Mouse (Mus musculus) liver, embryonic 15.5 days (tissue): ENCODE measurements at regions not wholly inside any gene's neighbourhood (a gene's known extent, or its start where the extent isn't known, plus 50 kb on each side); places are given as distances from the start of the nearest gene placed in this dataset.

Experiments used
- ATAC-seq: fragments of 200-750 bp; cut with Nextera tagmentation; 2 replicates; pipeline ENCODE4 v1.8.0; 2017; ENCODE audit warnings: moderate number of reproducible peaks, mild to moderate bottlenecking, moderate library complexity; ENCODE audit not compliant: insufficient read depth
- H3K27ac ChIP-seq: fragments of 300-500 bp; sonication (generic); replicated peaks from 2 replicates; pipeline ENCODE4 v1.5.1; 2015; ENCODE audit warnings: mild to moderate bottlenecking, inconsistent platforms
- H3K27me3 ChIP-seq: fragments of 300-500 bp; sonication (generic); 2 replicates; pipeline ENCODE4 v1.6.1; 2015; ENCODE audit warnings: mild to moderate bottlenecking, inconsistent platforms
- H3K36me3 ChIP-seq: fragments of 300-500 bp; sonication (generic); replicated peaks from 2 replicates; pipeline ENCODE4 v1.6.1; 2015; ENCODE audit warnings: moderate library complexity, mild to moderate bottlenecking, inconsistent platforms
- H3K4me1 ChIP-seq: fragments of 300-500 bp; sonication (generic); replicated peaks from 2 replicates; pipeline ENCODE4 v1.6.1; 2015; ENCODE audit warnings: inconsistent platforms
- H3K4me2 ChIP-seq: fragments of 300-500 bp; sonication (generic); 2 replicates; pipeline ENCODE4 v1.6.1; 2015; ENCODE audit warnings: moderate library complexity, mild to moderate bottlenecking, inconsistent platforms
- H3K4me3 ChIP-seq: fragments of 300-500 bp; sonication (generic); replicated peaks from 2 replicates; pipeline ENCODE4 v1.5.1; 2015; ENCODE audit warnings: mild to moderate bottlenecking, inconsistent platforms
- H3K9ac ChIP-seq: fragments of 300-500 bp; sonication (generic); 2 replicates; pipeline ENCODE4 v1.6.1; 2015; ENCODE audit warnings: moderate library complexity, mild to moderate bottlenecking, inconsistent platforms
- H3K9me3 ChIP-seq: fragments of 300-500 bp; sonication (generic); replicated peaks from 2 replicates; pipeline ENCODE4 v1.6.1; 2016; ENCODE audit warnings: inconsistent platforms
- WGBS: fragments of 180-500 bp; shearing (Covaris S2); methylation state at CpG from one replicate; pipeline ENCODE4 v1.1.7; 2015; ENCODE audit warnings: mixed read lengths; ENCODE audit not compliant: insufficient replicate concordance; 5-methylcytosine and 5-hydroxymethylcytosine counted together

GRCm38 (mm10) chr13:69392917-69393827, 140.4 kb upstream of the Nsun2 start:
- no peak for ATAC-seq
- Histone ChIP-seq H3K9me3 (no peaks in the 10 kb centered on the region), H3K36me3 (no peaks in the 10 kb centered on the region), H3K4me1 (no peaks in the 10 kb centered on the region), H3K4me3 (no peak overlapping the region), H3K27ac (no peak overlapping the region), H3K9ac (no peak overlapping the region), H3K27me3 (no peaks in the 10 kb centered on the region), H3K4me2 (no peak overlapping the region)
- WGBS, result 68% methylated on average over 11 of the region's 11 CpGs

- WGBS, result 44% methylated on average over 4 of the region's 4 CpGs
- peak; percentile 54 for ATAC-seq
These were observed 139.0 kb upstream of the Nsun2 start for GRCm38 (mm10) chr13:69394544-69394943.

GRCm38 (mm10) chr13:69410359-69410758, 123.2 kb upstream of the Nsun2 start:
- no peaks in the 10 kb centered on the region for H3K4me1 ChIP-seq
- H3K9ac ChIP-seq, result no peak overlapping the region
- WGBS, result 39% methylated on average over 1 of the region's 1 CpGs
- no peak overlapping the region for H3K27ac ChIP-seq
- no peaks in the 10 kb centered on the region for H3K9me3 ChIP-seq
- no peak overlapping the region for H3K4me2 ChIP-seq
- H3K36me3 ChIP-seq, result no peaks in the 10 kb centered on the region
- no peaks in the 10 kb centered on the region for H3K27me3 ChIP-seq
- H3K4me3 ChIP-seq, result no peak overlapping the region
- ATAC-seq, result no peak

More at GRCm38 (mm10) chr13:69394544-69394943, 139.0 kb upstream of the Nsun2 start:
- Histone ChIP-seq H3K36me3 (no peaks in the 10 kb centered on the region), H3K4me1 (no peaks in the 10 kb centered on the region), H3K27ac (no peak overlapping the region), H3K4me3 (no peak overlapping the region), H3K9ac (no peak overlapping the region), H3K9me3 (no peaks in the 10 kb centered on the region), H3K27me3 (no peaks in the 10 kb centered on the region), H3K4me2 (no peak overlapping the region)

- Histone ChIP-seq H3K27me3 (no peaks in the 10 kb centered on the region), H3K9ac (no peak overlapping the region), H3K36me3 (no peaks in the 10 kb centered on the region), H3K27ac (no peak overlapping the region), H3K4me2 (no peak overlapping the region), H3K4me3 (no peak overlapping the region), H3K9me3 (no peaks in the 10 kb centered on the region), H3K4me1 (no peaks in the 10 kb centered on the region)
- no peak for ATAC-seq
- WGBS, result 66% methylated on average over 7 of the region's 7 CpGs
These were observed 118.7 kb upstream of the Nsun2 start for GRCm38 (mm10) chr13:69414813-69415212.

GRCm38 (mm10) chr13:69416726-69417125, 116.8 kb upstream of the Nsun2 start:
- no peak for ATAC-seq
- H3K4me2 ChIP-seq, result no peak overlapping the region
- no peaks in the 10 kb centered on the region for H3K4me1 ChIP-seq
- H3K27ac ChIP-seq, result no peak overlapping the region
- no peaks in the 10 kb centered on the region for H3K27me3 ChIP-seq
- H3K9me3 ChIP-seq, result no peaks in the 10 kb centered on the region
- no peaks in the 10 kb centered on the region for H3K36me3 ChIP-seq
- no peak overlapping the region for H3K9ac ChIP-seq
- no peak overlapping the region for H3K4me3 ChIP-seq
- 67% methylated on average over 2 of the region's 2 CpGs for WGBS

GRCm38 (mm10) chr13:69417855-69418478, 115.6 kb upstream of the Nsun2 start:
- no peak overlapping the region for H3K4me2 ChIP-seq

GRCm38 (mm10) chr13:69420166-69420565, 113.4 kb upstream of the Nsun2 start:
- Histone ChIP-seq H3K4me2 (no peak overlapping the region), H3K4me1 (no peaks in the 10 kb centered on the region), H3K27me3 (no peaks in the 10 kb centered on the region), H3K4me3 (no peak overlapping the region), H3K36me3 (no peaks in the 10 kb centered on the region), H3K9me3 (no peaks in the 10 kb centered on the region), H3K9ac (no peak overlapping the region), H3K27ac (no peak overlapping the region)
- WGBS, result 67% methylated on average over 8 of the region's 8 CpGs
- no peak for ATAC-seq

More at GRCm38 (mm10) chr13:69417855-69418478, 115.6 kb upstream of the Nsun2 start:
- no peaks in the 10 kb centered on the region for H3K9me3 ChIP-seq
- no peaks in the 10 kb centered on the region for H3K4me1 ChIP-seq
- H3K4me3 ChIP-seq, result no peak overlapping the region
- no peaks in the 10 kb centered on the region for H3K36me3 ChIP-seq
- H3K27me3 ChIP-seq, result no peaks in the 10 kb centered on the region
- no peak overlapping the region for H3K9ac ChIP-seq
- WGBS, result 64% methylated on average over 14 of the region's 14 CpGs
- H3K27ac ChIP-seq, result no peak overlapping the region
- ATAC-seq, result no peak

GRCm38 (mm10) chr13:69421966-69422365, 111.6 kb upstream of the Nsun2 start:
- Histone ChIP-seq H3K27ac (no peak overlapping the region), H3K27me3 (no peaks in the 10 kb centered on the region), H3K9me3 (no peaks in the 10 kb centered on the region), H3K4me2 (no peak overlapping the region), H3K4me3 (no peak overlapping the region), H3K36me3 (no peaks in the 10 kb centered on the region), H3K9ac (no peak overlapping the region), H3K4me1 (no peaks in the 10 kb centered on the region)
- ATAC-seq, result no peak

- Histone ChIP-seq H3K36me3 (no peaks in the 10 kb centered on the region), H3K27ac (no peak overlapping the region)
- ATAC-seq, result no peak
These were observed 107.4 kb upstream of the Nsun2 start for GRCm38 (mm10) chr13:69426117-69426516.

GRCm38 (mm10) chr13:69429596-69429995, 104.0 kb upstream of the Nsun2 start:
- no peaks in the 10 kb centered on the region for H3K4me1 ChIP-seq
- H3K9ac ChIP-seq, result no peak overlapping the region
- H3K9me3 ChIP-seq, result no peaks in the 10 kb centered on the region
- 50% methylated on average over 5 of the region's 5 CpGs for WGBS
- H3K27ac ChIP-seq, result no peak overlapping the region
- ATAC-seq, result no peak
- H3K27me3 ChIP-seq, result no peaks in the 10 kb centered on the region
- no peak overlapping the region for H3K4me2 ChIP-seq
- no peaks in the 10 kb centered on the region for H3K36me3 ChIP-seq
- H3K4me3 ChIP-seq, result no peak overlapping the region

More at GRCm38 (mm10) chr13:69426117-69426516, 107.4 kb upstream of the Nsun2 start:
- 54% methylated on average over 6 of the region's 6 CpGs for WGBS
- no peaks in the 10 kb centered on the region for H3K4me1 ChIP-seq
- no peak overlapping the region for H3K4me2 ChIP-seq
- no peaks in the 10 kb centered on the region for H3K9me3 ChIP-seq
- H3K9ac ChIP-seq, result no peak overlapping the region
- H3K4me3 ChIP-seq, result no peak overlapping the region
- H3K27me3 ChIP-seq, result no peaks in the 10 kb centered on the region

- Histone ChIP-seq H3K27me3 (no peaks in the 10 kb centered on the region), H3K36me3 (no peaks in the 10 kb centered on the region), H3K9me3 (no peaks in the 10 kb centered on the region), H3K9ac (no peak overlapping the region), H3K27ac (no peak overlapping the region), H3K4me1 (no peaks in the 10 kb centered on the region), H3K4me3 (no peak overlapping the region), H3K4me2 (no peak overlapping the region)
- ATAC-seq, result no peak
- WGBS, result 54% methylated on average over 8 of the region's 8 CpGs
These were observed 99.9 kb upstream of the Nsun2 start for GRCm38 (mm10) chr13:69433461-69434323.
